Mouse (Mus musculus) right cerebral cortex, postnatal 4 days (tissue): ENCODE measurements around the gene Pxylp1.

ENCODE experiments used
- DNase-seq: peaks from one replicate; pipeline ENCODE4 v3.0.0-alpha.2; 2022

Gene Pxylp1

GRCm38 (mm10) chr9:96890266-96890665, 2.2 kb downstream of the Pxylp1 start:
- no peak for DNase-seq

DNA sequence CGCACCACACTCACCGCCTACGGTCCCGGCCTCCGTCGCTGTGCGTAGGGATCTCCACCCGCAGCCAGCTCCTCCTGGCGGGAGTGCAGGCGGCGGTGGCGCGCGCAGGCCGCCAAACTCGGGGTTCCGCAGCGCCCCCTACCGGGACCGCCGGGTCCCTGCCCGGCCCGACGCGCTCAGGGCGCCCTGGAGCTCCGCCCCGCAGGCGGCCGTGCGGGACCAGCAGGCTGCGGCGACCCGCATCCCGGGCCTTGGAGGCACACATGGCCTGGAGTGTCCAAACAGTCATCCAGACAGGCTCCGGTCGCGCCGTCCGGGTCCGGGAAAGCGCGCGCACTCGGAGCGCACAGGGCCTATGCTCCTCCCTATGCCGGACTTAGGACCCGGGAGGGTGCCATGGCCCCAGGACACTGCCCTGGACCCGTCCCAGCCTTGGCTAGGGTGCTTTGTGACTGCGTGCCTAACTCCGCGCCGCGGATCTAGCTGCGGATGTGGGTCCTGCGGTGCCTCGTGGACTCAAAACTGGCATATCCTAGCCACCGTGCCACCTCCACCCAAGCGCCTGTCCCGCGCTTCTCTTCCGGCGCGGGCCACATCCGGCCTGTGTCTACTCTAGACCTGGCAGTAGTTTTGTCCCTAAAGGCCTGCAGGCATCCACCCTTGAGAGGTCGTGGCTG, 3.0 kb downstream of the Pxylp1 start:
- DNase-seq: peak; percentile 96

- peak; percentile 44 for DNase-seq
Measured at GRCm38 (mm10) chr9:96888742-96889344, 3.6 kb downstream of the Pxylp1 start.

DNA sequence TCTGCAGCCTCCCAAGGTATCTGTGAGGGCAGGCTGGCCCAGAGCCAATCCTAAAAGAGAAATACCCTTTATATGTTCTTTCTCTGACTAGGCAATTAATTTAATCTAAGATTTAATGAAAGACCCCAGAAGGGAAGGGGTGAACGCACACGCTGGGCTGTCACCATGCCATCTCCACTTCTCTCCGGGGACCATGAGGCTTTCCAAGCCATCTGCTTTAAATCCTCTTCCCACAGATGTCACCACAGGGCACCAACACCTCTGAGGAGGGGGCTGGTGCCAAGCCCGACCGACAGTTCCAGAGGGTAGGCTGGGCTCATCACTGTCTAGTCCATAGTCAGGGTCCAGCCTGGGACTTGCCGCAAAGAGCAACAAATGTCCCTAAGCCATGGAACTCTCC, 4.5 kb downstream of the Pxylp1 start:
- DNase-seq: no peak

DNA sequence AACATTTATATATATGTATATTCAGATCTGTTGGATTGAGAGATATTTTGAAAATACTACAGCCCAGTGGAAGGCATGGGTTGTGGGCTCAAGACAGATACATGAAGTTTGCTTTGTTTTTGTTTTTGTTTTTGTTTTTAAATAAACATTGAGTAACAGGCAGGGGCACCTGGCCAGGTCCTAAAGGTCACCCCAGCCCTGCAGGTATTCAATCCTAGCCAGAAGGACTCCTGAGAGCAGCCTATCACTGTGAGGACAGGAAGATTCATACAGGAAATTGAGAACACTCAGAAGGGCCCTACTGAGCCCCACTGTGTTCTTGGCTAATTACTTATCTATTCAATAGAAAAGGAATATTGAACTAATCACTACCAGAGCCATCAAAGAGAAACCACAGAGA, 5.0 kb downstream of the Pxylp1 start:
- DNase-seq: no peak

DNA sequence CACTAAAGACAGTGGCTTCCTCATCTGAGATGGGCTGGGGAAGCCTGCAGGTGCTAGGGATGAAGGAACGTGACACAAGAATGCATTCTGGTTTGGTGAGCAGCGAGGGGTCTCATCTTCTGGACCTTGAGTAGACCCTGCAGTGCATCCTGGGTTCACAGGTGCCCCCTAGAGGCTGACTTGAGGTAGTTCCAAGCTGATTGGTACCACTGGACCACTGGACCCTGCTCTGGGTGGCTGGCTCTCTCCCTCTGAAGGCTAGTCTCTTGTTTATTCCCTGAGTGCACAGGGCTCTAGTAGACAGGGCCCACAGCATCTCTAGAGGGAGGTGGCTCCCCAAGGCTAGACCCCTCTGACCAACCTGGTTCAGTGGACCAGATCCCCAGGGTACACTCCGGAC, 6.7 kb downstream of the Pxylp1 start:
- DNase-seq: no peak

DNA sequence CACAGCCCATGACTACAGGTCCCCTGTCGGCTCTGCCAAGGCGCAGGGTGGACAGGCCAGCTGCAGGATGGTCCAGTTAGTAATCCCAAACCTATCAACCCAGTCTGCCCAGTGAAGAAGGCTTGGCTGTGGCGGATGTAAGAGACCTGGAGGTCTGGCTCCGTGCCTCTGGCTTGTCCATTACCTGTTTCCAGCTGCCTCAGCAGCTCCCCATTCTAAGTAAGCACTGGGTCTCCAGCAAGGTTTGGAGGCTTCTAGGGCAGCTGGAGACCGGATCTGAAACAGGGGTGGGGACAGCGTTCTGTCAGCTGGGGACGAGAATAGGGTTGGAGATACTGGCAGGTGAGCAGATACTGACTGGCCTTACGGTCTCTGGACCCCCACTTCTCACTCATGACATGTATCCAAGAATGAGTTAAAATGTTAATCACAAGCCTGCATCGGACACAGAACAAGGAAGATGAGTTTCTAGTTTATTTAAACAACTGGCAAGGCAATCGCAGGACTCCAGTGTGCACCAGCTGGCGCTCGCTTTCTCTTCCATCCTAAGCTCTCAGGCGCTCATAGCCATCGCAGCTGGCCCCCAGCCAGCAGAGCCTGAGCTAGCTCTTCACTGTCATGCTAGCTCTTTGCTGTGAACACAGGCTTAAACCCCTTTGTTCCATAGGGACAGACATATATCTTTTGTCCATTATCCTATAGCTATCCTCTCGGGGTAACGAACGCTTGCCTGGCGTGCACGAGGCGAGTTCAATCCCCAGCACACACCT, 9.8 kb downstream of the Pxylp1 start:
- peak; percentile 40 for DNase-seq

- no peak for DNase-seq
Measured at GRCm38 (mm10) chr9:96881901-96882300, 10.6 kb downstream of the Pxylp1 start.

DNA sequence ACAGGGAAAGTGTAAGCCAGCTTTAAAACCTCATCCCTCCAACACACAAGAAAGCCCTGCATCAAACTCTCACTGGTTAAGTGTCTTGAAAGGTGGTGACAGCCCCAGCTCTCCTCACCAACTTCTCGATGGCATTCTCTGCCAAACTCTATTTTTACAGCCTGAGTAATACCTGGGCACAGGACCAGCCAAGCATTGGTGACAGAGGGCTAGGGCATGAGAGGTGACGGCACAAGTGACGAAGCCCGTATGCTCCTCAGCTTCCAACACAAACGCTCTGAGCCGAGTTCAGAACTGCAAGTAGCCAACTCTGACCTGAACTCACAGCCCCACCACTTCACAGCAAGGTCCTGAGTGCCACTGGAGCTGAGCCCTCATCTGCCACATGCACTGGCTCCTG, 13.4 kb downstream of the Pxylp1 start:
- DNase-seq: no peak

DNA sequence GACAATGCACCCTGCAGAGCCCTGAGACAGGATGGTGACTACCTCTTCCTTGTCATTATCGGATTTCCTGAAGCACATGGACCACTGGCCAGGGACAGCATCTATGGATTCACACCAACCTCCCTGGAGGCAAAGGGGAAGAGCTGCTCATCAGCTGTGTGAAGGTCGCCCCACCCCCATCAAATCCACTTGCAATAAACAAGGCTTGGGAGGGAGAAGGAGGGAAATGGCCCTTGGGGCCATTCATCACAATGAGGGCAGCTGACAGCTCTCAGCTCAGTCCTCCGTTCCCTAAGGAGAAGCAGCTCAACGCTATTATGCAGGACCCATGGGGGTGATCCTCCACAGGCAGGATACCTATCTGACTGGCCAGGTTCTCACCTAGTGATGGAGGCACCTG, 14.0 kb downstream of the Pxylp1 start:
- no peak for DNase-seq

GRCm38 (mm10) chr9:96875704-96876103, 16.8 kb downstream of the Pxylp1 start:
- DNase-seq: no peak

DNA sequence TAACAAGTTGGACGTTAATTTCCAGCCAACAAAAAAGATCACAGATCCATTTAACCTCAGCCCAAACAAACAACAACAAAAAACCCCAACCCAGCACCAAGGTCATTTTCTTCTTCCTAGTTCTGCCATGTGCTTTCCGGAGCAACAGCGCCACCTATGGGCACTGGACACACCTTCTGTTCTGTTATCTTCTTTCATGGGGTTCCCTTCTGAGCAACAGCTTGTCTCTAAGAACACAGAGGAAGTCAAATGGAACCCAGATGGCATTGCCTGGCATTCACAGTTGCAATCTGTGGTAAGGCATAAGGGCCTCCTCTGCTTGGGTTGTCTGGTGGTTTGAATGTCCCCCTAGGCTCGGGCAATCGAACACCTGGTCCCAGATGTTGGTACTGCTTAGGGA, 19.4 kb downstream of the Pxylp1 start:
- DNase-seq: peak; percentile 57

DNA sequence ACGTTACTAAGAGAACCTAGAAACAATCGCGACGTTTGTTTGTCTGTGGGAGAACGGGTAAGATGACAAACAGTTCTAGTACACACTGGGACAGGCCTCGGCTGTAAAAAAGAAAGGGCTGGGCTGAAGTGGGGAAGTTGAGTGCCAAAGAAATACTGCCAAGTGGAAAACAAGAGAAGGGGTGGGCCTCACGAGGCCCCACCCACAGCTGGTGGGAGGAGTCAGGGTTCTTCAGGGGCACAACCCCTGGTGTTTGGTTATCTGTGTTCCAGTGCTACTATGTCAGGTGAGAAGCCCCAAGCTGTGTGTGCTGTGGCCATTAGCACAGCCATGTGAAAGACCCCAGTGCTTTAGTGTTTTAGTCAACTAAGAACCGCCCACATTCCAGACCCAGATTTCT, 22.4 kb downstream of the Pxylp1 start:
- no peak for DNase-seq

DNA sequence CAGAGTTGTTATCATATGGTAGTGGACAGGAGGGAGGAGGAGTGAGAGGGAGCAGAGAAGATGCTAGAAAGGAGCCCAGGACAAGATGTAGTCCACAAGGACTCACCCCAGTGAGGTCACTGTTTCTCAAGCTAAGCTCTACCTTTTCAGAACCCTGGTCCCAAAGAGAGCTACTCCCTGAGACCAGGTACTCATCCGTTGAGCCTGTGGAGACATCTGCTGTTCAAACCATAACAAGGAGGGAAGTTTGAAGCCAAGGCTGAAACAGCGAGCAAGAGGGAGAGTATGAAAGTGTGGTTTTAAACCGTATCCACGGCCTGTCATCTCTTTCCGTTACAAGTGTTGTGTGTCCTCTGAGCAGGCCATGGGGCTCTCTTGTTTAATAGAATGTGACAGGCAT, 22.9 kb downstream of the Pxylp1 start:
- DNase-seq: no peak

DNA sequence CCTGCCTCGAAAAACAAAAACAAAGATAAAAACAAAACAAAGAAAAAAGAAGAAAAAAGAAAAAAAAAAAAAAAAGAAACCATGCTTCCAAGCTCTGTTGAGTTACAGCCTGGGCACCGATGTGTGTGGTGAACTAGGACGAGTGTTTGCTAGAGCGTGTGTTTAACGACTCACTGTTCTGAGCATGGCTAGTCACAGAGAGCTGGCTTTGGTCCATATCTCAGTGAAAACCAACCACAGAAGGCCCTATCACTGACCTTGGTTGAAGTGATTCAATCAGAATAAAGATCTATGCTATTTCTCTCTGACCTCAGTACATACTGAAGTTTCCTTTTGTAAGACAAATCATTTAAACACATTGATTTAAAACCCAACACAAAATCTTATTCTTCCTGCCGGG, 23.9 kb downstream of the Pxylp1 start:
- DNase-seq: no peak

DNA sequence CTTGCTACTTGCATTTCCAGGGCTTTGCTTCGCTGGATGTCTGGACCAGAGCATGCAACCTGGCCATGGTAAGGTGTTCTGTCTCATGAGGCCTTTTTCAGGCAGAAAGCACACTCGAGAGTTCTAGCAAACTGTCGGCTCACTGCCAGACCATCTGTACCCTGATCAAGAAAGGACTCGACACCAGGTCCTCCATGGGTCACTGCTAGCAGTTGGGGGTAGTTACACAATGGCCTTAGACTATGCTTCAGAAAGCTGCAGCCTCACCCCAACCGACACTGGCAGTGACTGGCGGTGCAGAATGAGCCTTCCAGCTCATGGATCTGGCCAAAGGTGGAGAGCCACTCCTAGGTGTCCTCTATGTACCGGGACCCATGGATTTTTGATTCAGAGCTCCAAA, 25.3 kb downstream of the Pxylp1 start:
- no peak for DNase-seq

- no peak for DNase-seq
Measured at GRCm38 (mm10) chr9:96866196-96866595, 26.3 kb downstream of the Pxylp1 start.

GRCm38 (mm10) chr9:96865473-96866050, 26.9 kb downstream of the Pxylp1 start:
- DNase-seq: no peak

- no peak for DNase-seq
Measured at GRCm38 (mm10) chr9:96863539-96863938, 28.9 kb downstream of the Pxylp1 start.

GRCm38 (mm10) chr9:96862836-96863235, 29.6 kb downstream of the Pxylp1 start:
- DNase-seq: no peak

DNA sequence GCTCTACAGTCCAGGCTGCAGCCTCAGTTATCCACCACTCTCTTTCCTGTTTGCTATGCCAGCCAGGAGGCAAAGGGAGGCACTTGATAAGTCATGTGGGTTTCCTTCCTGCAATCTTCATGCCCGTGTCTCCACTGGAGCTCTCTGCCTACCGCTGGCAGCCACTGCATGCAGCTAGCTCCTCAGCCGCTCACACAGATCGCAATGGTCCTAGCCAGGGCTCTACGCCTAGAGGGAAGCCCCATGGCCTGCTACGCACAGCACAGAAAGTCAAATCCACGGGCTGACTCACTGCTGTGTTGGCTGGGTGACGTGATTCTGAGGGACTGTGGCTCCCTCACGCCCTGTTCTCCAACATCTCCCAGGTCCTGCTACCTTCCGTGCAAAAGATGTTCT, 31.4 kb downstream of the Pxylp1 start:
- no peak for DNase-seq

GRCm38 (mm10) chr9:96860380-96861091, 31.9 kb downstream of the Pxylp1 start:
- DNase-seq: no peak

DNA sequence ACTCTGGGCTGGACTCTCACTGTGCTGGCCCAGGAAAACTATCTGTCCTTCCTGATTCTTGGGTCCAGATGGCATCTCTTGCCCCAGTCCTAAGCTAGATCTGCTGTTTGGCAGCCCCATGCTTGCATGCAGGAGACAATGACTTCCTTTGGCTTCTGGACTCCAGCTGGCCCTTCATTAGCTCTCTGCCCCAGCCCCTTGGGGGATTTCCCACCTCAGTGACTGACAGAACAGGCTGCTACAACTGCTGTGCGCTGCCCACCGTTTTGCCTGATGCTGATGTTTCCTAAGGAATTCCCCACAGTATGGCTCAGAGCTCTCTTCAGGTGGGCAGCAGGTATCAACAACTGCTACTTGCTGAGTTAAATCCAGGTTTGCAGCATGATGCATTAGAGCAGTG, 33.4 kb downstream of the Pxylp1 start:
- no peak for DNase-seq
